Mouse (Mus musculus) heart, embryonic 12.5 days (tissue): ENCODE data around the gene Cep63. TPM values are rescaled to one million over a fixed set of nuclear protein-coding genes. Genes with fewer than 3 reads are reported as not detected.

Experiments
- ATAC-seq: fragments of 200-750 bp; cut with Nextera tagmentation; 2 replicates; pipeline ENCODE4 v1.8.0; 2017; ENCODE audit warnings: moderate TSS enrichment, moderate library complexity; ENCODE audit not compliant: insufficient number of reproducible peaks, low FRiP score
- H3K27ac ChIP-seq: fragments of 300-500 bp; sonication (generic); 2 replicates; pipeline ENCODE4 v1.5.1; 2016; ENCODE audit warnings: mild to moderate bottlenecking, moderate library complexity; ENCODE audit not compliant: poor library complexity, severe bottlenecking
- H3K27me3 ChIP-seq: fragments of 300-500 bp; sonication (generic); replicated peaks from 2 replicates; pipeline ENCODE4 v1.6.1; 2016; ENCODE audit warnings: mild to moderate bottlenecking, moderate library complexity
- H3K36me3 ChIP-seq: fragments of 300-500 bp; sonication (generic); 2 replicates; pipeline ENCODE4 v1.6.1; 2016; ENCODE audit warnings: mild to moderate bottlenecking, moderate library complexity
- H3K4me1 ChIP-seq: fragments of 300-500 bp; sonication (generic); replicated peaks from 2 replicates; pipeline ENCODE4 v1.6.1; 2016; ENCODE audit warnings: mild to moderate bottlenecking
- H3K4me2 ChIP-seq: fragments of 300-500 bp; sonication (generic); 2 replicates; pipeline ENCODE4 v1.6.1; 2016; ENCODE audit warnings: mild to moderate bottlenecking, moderate library complexity
- H3K4me3 ChIP-seq: fragments of 300-500 bp; sonication (generic); 2 replicates; pipeline ENCODE4 v1.5.1; 2016; ENCODE audit warnings: mild to moderate bottlenecking
- H3K9ac ChIP-seq: fragments of 300-500 bp; sonication (generic); 2 replicates; pipeline ENCODE4 v1.6.1; 2016; ENCODE audit warnings: mild to moderate bottlenecking, moderate library complexity
- H3K9me3 ChIP-seq: fragments of 300-500 bp; sonication (generic); replicated peaks from 2 replicates; pipeline ENCODE4 v1.6.1; 2016; ENCODE audit warnings: mild to moderate bottlenecking, moderate library complexity
- WGBS: fragments of 180-500 bp; shearing (Covaris S2); methylation state at CpG from one replicate; pipeline ENCODE4 v1.1.7; 2016; 5-methylcytosine and 5-hydroxymethylcytosine counted together
- polyA plus RNA-seq: library from polyadenylated mRNA; unstranded; fragments of >200 nt; fragmentation: Nextera tagmentation; extraction: Ambion mirVana; gene quantifications from 2 replicates; pipeline ENCODE4 v1.2.1, GENCODE M21; 2016

The Cep63 gene
- 44.2 and 51.4 TPM in 2 replicates for polyA plus RNA-seq

DNA sequence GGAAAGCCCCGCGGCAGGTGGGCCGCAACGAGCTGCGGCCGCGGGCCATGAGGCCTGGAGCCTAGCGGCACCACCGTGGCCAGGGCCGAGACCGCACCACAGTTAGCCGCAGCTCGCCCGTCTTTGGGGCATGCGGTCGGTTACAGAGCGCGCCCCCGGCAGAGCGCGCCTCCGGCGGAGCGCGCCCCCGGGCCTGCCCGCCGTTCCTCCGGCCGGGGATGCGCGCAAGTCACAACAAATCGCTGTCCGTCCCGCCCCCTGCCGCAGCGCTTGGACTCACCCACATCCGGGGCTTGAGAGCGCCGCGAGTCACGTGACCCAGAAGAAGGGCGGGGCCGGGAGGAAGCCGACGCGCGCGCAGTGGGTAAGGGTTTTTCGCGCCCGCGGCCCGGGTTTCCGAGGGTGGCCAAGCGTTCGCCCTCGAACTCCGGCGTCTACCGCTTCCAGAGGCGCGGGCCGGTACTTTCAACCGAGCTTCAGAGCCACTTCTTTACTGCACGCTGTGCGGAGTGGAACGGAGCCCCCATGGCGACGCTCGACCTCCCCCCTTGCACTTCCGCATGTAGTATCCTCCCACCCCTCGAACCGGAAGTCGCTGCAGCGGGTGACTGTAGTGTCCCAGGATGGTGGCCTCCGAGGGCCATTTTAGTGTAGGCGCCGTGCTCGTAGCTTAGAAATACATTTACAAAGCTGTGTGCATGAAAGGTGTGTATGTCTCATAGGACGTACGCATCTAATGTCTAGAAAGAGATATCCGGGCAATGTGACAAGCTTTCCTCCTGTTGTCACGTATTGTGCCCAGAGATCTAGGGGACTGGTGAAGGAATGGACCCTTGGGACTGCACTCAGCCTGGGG, at the start of gene Cep63, which contains the start of gene Anapc13:
TSS of gene Cep63 (minus strand) at position 552 of the 856 bp plus-strand sequence.
TSS of gene Anapc13 (plus strand) at position 314 of the 856 bp plus-strand sequence.
- peak within 1 kb of the TSS; percentile 95 for H3K27ac ChIP-seq
- ATAC-seq: peak; percentile 97
- under 1% methylated on average over 59 of the region's 84 CpGs for WGBS
- H3K4me1 ChIP-seq: peaks cover 29% of the 10 kb centered on the region
- H3K36me3 ChIP-seq: peaks cover 6% of the 10 kb centered on the region
- no peaks in the 10 kb centered on the region for H3K9me3 ChIP-seq
- peak within 1 kb of the TSS; percentile 78 for H3K4me2 ChIP-seq
- H3K27me3 ChIP-seq: no peaks in the 10 kb centered on the region
- H3K9ac ChIP-seq: peak within 1 kb of the TSS; percentile 99
- H3K4me3 ChIP-seq: peak within 1 kb of the TSS; percentile 85

DNA sequence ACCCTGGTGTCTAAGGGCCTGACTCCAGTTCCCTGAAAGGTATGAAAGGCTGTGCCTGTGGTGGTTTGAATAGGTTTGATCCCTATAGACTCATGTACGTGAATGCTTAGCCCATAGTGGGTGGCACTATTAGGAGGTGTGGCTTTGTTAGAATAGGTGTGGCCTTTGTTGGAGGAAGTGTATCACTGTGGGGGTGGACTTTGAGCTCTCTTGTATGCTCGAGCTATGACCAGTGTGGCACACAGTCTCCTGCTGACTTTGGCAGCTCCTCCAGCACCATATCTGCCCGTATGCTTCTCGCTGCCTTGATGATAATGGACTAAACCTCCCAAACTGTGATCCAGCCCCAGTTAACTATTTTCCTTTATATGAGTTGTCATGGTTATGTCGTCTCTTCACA, 49.6 kb upstream of the Cep63 start:
- ATAC-seq: no peak
- WGBS: 36% methylated on average over 5 of the region's 5 CpGs
- Histone ChIP-seq H3K9ac (no peak overlapping the region), H3K9me3 (no peaks in the 10 kb centered on the region), H3K4me3 (no peak overlapping the region), H3K27me3 (no peaks in the 10 kb centered on the region), H3K27ac (no peak overlapping the region), H3K4me1 (peaks cover 37% of the 10 kb centered on the region), H3K4me2 (no peak overlapping the region), H3K36me3 (no peaks in the 10 kb centered on the region)

GRCm38 (mm10) chr9:102673381-102673780, 47.0 kb upstream of the Cep63 start:
- peaks cover 37% of the 10 kb centered on the region for H3K4me1 ChIP-seq
- no peak overlapping the region for H3K4me2 ChIP-seq
- no peaks in the 10 kb centered on the region for H3K9me3 ChIP-seq
- no peaks in the 10 kb centered on the region for H3K27me3 ChIP-seq
- H3K36me3 ChIP-seq: no peaks in the 10 kb centered on the region
- H3K4me3 ChIP-seq: no peak overlapping the region
- no peak overlapping the region for H3K27ac ChIP-seq
- ATAC-seq: no peak
- 52% methylated on average over 7 of the region's 7 CpGs for WGBS
- no peak overlapping the region for H3K9ac ChIP-seq

DNA sequence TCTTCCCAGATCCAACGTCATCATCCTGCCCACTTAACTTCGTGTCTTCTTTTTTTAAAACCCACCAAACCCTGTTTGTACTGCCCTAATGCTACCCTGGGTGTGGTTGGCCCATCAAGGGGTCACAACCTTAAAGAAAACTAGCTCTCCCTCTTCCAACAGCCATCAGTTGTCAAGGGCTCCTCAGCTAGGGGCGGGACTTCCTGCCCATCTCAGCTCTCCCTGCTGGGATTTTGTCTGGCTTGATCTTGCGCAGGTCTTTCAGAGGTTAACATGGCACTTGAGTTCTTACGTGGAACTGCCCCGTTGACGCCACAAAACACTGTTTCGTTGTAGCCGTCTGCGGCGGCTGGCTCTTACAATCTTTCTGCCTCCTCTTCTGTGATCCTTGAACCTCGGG, 42.6 kb upstream of the Cep63 start:
- Histone ChIP-seq H3K4me2 (no peak overlapping the region), H3K27ac (no peak overlapping the region), H3K36me3 (no peaks in the 10 kb centered on the region), H3K9me3 (no peaks in the 10 kb centered on the region), H3K9ac (no peak overlapping the region), H3K27me3 (no peaks in the 10 kb centered on the region), H3K4me1 (peaks cover 11% of the 10 kb centered on the region), H3K4me3 (no peak overlapping the region)
- ATAC-seq: no peak
- WGBS: 84% methylated on average over 12 of the region's 12 CpGs

GRCm38 (mm10) chr9:102668115-102668514, 41.8 kb upstream of the Cep63 start:
- no peaks in the 10 kb centered on the region for H3K36me3 ChIP-seq
- H3K4me1 ChIP-seq: peaks cover 6% of the 10 kb centered on the region
- ATAC-seq: no peak
- H3K9ac ChIP-seq: no peak overlapping the region
- WGBS: 57% methylated on average over 6 of the region's 6 CpGs
- no peaks in the 10 kb centered on the region for H3K9me3 ChIP-seq
- no peak overlapping the region for H3K4me2 ChIP-seq
- H3K27ac ChIP-seq: no peak overlapping the region
- H3K4me3 ChIP-seq: no peak overlapping the region
- H3K27me3 ChIP-seq: no peaks in the 10 kb centered on the region

- Histone ChIP-seq H3K4me3 (no peak overlapping the region), H3K9ac (no peak overlapping the region), H3K27ac (no peak overlapping the region), H3K27me3 (no peaks in the 10 kb centered on the region), H3K4me1 (peaks cover 9% of the 10 kb centered on the region; the same call in 1 of the 2 replicates), H3K9me3 (0 out of 2 replicates have a peak, but pooled peaks cover 3% of the 10 kb centered on the region), H3K4me2 (no peak overlapping the region), H3K36me3 (no peaks in the 10 kb centered on the region)
- 56% methylated on average over 8 of the region's 8 CpGs for WGBS
- no peak for ATAC-seq
Measured at GRCm38 (mm10) chr9:102656355-102657095, 30.2 kb upstream of the Cep63 start.

DNA sequence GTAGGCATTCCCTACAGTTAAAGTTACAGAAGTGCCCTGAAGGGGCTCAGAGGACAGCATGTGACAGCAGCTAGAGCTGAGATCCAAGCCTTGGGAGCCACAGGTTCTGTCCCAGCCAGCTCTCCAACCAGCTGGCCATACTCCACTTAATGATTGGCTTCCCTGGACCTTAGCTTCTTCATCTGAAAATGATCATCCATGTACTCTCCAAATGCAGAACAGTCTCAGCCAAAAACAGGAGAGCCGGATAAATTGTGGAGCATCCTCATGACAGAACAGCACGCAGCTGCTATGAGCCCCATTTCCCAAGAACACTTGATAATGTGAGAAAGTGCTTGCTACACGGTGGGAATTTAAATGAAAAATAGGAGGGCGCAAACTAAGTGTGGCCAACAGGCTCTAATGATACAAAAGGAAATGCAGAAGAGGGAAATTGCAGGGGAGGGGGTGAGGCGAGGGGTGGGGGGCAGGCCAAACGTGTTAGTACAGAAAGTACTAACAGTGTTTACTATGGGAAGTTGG, 24.9 kb upstream of the Cep63 start:
- WGBS: 47% methylated on average over 6 of the region's 6 CpGs
- ATAC-seq: no peak
- Histone ChIP-seq H3K4me1 (0 out of 2 replicates have a peak, but pooled peaks cover 3% of the 10 kb centered on the region), H3K36me3 (no peaks in the 10 kb centered on the region), H3K27me3 (no peaks in the 10 kb centered on the region), H3K9ac (no peak overlapping the region), H3K4me2 (no peak overlapping the region), H3K9me3 (0 out of 2 replicates have a peak, but pooled peaks cover 3% of the 10 kb centered on the region), H3K4me3 (no peak overlapping the region), H3K27ac (no peak overlapping the region)

GRCm38 (mm10) chr9:102650637-102651036, 24.3 kb upstream of the Cep63 start:
- Histone ChIP-seq H3K27me3 (no peaks in the 10 kb centered on the region), H3K9ac (no peak overlapping the region), H3K27ac (no peak overlapping the region), H3K4me2 (no peak overlapping the region), H3K36me3 (no peaks in the 10 kb centered on the region), H3K4me1 (0 out of 2 replicates have a peak, but pooled peaks cover 3% of the 10 kb centered on the region), H3K9me3 (0 out of 2 replicates have a peak, but pooled peaks cover 3% of the 10 kb centered on the region), H3K4me3 (no peak overlapping the region)
- WGBS: 30% methylated on average over 7 of the region's 7 CpGs
- no peak for ATAC-seq

DNA sequence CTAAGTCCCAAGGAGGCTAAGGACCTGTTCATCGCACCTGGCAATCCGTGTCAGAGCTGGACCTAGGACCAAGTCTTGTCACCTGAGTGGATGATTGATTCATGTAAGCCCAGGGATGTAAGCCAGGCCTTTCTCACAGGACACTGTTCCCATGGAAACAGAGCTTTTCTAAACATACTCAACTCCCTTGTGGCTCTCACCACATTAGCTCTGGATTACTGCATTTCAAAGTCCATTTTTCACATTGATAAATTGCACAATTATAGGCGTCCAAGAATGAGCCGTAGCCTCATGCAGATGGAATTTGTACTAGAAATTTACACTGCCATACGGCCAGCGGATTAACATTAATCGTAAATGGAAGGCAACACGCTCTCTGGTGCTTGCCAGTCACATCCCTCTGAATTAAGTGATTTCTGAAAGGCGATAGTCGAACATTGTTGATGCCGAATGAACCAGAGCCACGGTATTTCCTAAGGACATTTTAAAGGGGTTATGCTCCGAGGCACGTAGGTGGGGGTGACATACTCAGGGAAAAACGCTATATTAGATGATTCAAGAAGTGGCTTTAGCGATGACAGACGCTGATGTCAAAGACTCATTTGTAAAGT, 23.7 kb upstream of the Cep63 start:
- H3K4me2 ChIP-seq: no peak overlapping the region
- H3K36me3 ChIP-seq: no peaks in the 10 kb centered on the region
- H3K4me3 ChIP-seq: no peak overlapping the region
- 68% methylated on average over 17 of the region's 17 CpGs for WGBS
- no peaks in the 10 kb centered on the region for H3K27me3 ChIP-seq
- no peak overlapping the region for H3K27ac ChIP-seq
- H3K4me1 ChIP-seq: peaks cover 4% of the 10 kb centered on the region; the same call in 1 of the 2 replicates
- no peak for ATAC-seq
- H3K9me3 ChIP-seq: 0 out of 2 replicates have a peak, but pooled peaks cover 3% of the 10 kb centered on the region
- H3K9ac ChIP-seq: no peak overlapping the region

DNA sequence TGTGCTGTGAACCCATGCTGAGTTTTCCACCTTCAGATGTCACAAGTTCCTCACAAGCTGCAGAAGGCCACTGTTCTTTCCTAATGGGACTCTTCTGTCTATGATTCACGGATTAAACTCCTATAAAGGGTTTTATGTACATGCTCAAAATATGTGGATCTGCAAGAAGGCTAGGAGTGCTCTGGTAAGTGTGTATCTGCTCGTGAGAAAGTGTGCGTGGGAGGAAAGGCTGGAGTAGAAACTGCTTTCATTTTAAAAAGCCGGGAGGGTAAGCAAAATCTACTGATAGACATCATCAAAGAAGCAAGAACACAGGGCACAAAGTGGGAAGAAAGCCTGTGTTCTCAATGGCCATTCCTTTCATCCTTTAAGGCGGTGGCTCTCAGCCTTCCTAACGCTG, 20.7 kb upstream of the Cep63 start:
- 74% methylated on average over 6 of the region's 6 CpGs for WGBS
- peaks cover 25% of the 10 kb centered on the region for H3K4me1 ChIP-seq
- ATAC-seq: no peak

More for the DNA sequence above, 20.7 kb upstream of the Cep63 start:
- H3K27ac ChIP-seq: no peak overlapping the region
- H3K4me3 ChIP-seq: no peak overlapping the region
- no peaks in the 10 kb centered on the region for H3K27me3 ChIP-seq
- no peak overlapping the region for H3K4me2 ChIP-seq
- H3K9me3 ChIP-seq: no peaks in the 10 kb centered on the region
- no peak overlapping the region for H3K9ac ChIP-seq
- no peaks in the 10 kb centered on the region for H3K36me3 ChIP-seq
